Mouse (Mus musculus) cerebellum, adult 9-10 months (tissue): ENCODE measurements around the gene Man2a1.

Experiments
- DNase-seq: peaks from one replicate; pipeline ENCODE4 v3.0.0; 2022

Man2a1 gene

GRCm38 (mm10) chr17:64641376-64641775 lies 40.8 kb downstream of the Man2a1 start:
- no peak for DNase-seq

DNA sequence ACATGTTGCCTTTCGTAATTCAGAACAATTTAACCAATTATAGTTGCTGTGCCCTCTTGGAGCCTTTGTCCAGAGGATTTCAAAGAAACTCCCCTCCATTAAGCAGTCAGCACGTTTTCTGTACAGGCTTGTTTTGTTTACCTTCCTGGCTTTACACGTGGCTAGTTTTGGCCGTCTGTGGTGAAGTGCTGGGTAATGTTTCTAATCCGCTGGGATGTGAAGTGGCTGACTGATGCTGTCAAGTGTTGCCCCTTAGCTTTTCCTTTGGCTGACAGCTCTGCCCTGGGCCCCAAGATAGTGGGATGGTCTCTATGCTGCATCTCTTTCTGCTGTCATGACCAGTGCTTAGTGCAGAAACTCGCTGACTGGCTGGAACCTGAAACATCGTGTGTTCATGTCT lies 43.1 kb downstream of the Man2a1 start:
- no peak for DNase-seq

GRCm38 (mm10) chr17:64644888-64645605 lies 44.5 kb downstream of the Man2a1 start:
- DNase-seq = no peak

DNA sequence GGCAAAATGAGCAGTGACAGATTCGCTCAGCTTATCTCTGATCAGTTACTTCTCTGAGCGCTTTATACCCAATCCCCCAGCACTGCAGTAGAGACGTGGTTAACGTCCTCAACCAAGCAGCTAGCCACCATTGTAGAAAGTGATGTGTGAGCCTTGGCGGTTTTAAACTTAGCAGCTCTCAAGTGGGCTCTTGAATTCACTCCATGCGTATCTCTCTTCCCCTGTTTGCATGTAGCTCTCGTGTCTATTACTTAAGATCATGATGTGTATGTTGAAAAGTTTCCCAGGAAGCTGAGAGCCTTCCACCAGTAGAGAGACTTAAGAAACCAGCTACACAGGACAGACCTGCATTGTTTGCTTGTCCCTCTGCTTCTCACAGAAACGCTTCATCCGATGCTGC lies 46.9 kb downstream of the Man2a1 start:
- DNase-seq = no peak

DNA sequence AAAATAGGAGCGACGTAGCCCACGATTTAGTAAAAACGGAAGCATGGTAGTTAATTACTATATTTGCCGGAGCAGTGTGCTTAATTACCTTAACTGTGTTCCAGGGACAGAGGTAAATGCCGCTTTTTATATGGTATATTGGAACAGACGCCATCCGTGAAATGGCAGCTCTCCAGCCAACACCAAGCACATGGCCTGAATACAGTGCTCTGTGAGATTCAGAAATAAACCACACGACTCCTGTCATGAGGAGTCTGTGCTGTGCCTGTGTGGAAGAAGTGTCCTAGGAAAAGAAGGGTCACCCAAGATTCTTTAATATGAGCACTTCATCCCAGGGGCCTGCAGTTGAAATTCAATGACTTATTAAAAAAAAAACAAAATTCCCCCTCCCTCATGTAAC lies 50.2 kb downstream of the Man2a1 start:
- DNase-seq = no peak

DNA sequence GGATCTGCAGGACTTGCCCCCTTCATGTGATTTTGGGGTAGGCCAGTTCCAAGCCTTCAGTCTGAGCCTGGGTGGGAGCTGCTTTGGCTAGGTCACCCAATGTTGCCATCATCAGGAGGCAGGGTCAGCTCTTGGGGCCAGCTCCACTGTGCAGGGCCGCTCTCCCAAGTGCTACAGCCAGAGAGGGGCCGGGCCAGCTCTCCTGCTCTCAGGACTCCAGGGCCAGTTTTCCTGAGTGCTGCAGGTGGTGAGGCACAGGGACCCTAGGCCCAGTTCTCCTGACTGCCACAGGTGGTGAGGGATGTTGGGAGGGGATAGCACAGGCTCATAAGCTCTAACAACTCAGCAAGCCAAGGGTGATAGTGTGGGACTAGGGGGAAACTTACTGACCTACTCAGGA lies 53.1 kb downstream of the Man2a1 start:
- DNase-seq = no peak

GRCm38 (mm10) chr17:64659682-64660081 lies 59.1 kb downstream of the Man2a1 start:
- DNase-seq = no peak

DNA sequence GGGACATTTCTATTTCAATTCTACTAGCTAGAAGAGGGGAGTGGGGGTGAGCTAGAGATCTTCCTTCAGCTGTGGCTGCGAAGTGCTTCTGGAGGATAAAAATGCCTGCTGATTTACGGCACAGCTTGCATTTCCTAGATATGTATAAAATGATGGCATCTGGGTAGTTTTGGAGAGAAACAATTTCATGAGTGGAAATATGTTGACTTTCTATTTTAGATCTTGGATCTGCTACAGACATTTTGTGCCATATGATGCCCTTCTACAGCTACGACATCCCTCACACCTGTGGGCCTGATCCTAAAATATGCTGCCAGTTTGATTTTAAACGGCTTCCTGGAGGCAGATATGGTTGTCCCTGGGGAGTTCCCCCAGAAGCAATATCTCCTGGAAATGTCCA lies 66.0 kb downstream of the Man2a1 start:
- peak; percentile 19 for DNase-seq

GRCm38 (mm10) chr17:64668504-64668903 lies 68.0 kb downstream of the Man2a1 start:
- DNase-seq = no peak

- DNase-seq = peak; percentile 22
These were observed 73.9 kb downstream of the Man2a1 start for GRCm38 (mm10) chr17:64674401-64674800.

DNA sequence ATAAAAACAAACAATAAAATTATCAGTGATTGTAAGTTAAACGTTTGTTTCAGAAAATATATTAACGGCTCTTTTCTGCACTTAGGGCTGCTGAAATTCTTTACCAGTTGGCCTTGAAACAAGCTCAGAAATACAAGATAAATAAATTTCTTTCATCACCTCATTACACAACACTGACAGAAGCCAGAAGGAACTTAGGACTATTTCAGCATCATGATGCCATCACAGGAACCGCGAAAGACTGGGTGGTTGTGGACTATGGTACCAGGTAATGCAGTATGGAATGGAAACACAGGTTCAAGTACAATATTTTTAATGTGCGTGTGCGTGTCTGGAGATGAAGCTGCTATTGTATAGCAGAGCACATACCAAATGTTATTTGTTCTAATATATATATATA lies 74.4 kb downstream of the Man2a1 start:
- DNase-seq = no peak

DNA sequence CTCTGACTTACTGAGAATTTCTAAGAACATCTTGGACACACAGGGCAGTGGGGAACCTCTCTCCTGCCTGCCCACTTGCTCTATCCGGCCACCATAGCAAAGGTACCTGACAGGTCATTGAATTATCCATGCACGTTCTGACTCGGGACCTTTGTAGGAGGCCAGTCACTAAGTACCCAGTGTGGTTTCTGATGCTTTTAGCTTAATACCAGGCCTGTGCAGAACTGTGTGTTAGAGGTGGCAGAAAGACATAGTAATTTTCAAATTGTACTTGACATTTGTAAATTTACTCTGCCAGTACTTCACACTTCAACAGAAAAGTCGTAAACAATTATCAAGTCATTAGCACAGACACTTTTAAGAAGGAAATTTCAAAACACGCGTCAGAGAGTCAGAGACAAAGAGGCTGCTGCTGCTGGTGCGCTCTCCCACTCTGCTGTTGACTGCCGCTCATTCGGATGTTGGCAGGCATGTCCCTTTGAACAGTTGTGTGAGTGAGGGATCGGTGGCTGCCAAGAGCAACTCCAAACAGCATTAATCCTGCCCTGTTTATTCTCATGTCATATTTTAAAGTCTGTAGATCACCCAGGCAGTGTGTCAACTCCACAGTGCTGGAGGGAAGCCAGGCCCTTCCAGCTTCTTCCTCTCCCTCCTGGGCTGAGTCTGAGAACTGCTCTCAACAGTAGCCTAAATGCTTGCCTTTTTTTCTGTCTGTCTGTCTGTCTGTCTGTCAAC lies 76.4 kb downstream of the Man2a1 start:
- DNase-seq = no peak

DNA sequence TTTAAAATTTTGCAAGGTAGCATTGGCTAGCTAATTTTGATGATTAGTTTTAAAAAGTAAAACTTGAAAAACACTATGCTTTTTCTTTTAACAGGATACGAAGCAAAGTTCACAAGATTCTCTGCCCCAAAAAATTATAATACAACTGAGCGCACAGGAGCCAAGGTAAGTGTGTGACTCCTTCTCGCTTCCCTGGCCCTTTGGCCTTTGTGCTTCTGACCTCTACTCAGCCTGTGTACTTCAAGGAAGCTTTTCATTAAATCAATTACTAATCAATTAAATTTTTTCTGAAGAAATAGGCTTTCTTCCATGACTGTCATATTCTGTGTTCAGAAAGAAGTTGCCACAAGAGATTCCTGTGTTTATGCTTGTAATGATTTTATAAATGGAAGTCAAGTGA lies 80.9 kb downstream of the Man2a1 start:
- no peak for DNase-seq

DNA sequence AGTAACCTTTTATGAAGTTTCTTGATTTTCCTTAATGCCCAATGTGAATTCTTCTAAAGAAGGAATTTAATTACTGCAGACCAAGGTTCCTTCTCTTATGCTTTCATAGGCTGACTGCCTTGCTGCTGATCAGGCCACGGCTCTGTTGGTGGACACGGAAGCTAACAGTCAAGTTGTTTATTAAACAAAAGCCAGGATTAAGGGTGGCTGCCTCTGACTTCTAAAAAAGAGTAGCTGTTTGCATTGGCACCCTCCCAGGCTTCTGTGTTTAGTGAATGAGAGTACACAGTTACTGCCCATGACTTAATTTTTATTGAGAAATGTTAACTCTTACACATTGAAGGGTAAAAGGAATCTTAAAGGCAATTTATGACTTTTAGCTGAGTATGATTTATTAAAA lies 81.4 kb downstream of the Man2a1 start:
- no peak for DNase-seq

DNA sequence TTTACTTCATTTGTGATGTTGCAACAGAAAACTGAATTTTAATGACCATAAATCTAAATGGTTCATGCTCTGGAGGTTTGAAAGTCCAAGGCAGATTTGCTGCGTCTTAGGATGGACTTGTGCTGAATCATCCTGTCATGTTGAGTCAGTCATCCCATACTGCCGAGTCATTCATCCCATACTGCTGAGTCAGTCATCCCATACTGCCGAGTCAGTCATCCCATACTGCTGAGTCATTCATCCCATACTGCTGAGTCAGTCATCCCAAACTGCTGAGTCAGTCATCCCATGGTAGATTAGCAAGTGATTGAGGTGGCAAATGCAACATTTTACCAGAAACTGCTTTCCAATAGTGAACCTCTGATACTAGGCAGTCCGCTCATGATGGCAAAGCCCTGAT lies 83.6 kb downstream of the Man2a1 start:
- no peak for DNase-seq

GRCm38 (mm10) chr17:64685216-64685903 lies 84.8 kb downstream of the Man2a1 start:
- peak; percentile 32 for DNase-seq

DNA sequence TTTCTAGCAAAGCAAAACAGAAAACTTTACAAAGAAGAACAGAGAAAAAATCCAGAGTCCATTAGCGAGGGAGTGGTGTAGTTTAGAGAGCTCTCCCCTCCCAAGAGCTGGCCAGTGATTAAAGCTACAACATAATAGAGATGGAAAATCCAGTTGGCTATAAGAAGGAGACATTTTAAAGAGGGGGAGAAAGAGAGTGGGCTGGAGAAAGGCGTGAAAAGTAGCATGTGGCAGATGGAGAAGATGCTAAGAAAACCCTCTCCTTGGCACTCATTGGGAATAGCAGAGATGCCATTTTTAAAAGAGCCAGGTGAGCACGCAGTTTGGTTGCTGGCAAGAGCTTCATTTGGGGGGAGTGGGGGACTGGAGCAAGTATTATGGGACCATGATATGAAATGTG lies 89.1 kb downstream of the Man2a1 start:
- no peak for DNase-seq

- DNase-seq = no peak
These were observed 96.8 kb downstream of the Man2a1 start for GRCm38 (mm10) chr17:64697277-64697831.

DNA sequence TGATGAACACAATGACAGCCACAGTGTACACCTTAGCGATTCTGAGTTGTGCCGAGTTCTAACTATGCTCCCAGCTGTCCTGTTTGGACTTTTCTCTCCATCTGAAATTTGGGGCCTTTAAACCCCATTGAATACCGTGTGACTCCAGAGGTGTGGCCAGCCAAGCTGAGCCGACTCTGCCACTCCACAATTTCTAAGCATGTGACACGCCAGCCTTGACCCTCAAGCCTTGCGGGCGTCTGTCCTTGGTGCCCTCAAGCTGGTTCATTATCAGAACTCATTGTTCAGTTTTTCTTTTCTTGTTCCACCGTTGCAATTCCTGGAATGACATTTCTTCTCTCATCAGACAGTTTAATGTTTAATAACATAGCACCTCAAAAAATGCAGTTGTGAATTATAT lies 98.0 kb downstream of the Man2a1 start:
- no peak for DNase-seq

DNA sequence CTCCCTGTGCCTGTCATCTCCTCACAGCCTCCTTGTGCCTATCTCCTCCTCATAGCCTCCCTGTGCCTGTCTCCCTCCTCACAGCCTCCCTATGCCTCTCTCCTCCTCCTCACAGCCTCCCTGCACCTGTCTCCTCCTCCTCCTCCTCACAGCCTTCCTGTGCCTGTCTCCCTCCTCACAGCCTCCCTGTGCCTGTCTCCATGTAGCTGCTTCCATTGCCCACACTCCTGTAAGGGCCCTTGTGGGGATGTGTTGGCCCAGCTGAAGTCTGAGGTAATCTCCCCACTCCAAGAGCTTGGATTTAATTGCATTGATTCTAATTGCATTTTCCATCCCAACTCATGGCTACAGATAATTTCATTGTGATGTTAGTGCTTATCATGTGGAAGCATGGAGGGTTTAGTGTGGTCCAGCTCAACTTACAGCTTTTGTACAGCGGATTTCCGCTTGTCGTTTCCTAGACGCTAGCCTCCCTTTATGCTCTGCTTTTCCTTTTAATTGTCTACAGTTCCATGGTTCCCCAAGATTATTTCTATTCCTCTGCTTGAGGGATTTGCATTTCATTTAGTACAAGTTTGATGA lies 103.2 kb downstream of the Man2a1 start:
- DNase-seq = no peak

DNA sequence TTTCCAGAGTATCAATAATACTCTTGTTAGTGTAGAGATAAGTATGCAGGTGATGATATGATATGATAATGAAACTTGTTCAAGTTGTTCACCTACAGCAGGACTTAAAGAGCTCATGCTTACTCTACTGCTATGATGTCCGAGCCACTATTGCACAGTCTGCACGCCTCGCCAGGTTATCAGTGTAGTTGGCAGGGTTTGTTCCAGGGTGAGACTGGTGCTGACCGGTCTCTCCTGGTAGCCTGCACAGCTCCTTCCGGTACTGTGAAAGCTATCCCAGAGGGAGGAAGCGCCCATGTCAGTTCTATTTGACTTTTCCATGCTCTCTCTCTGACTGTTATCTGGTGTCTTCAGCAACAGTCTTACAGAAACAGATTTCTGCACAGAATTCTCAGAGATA lies 107.0 kb downstream of the Man2a1 start:
- no peak for DNase-seq

- DNase-seq = peak; percentile 88
These were observed 115.8 kb downstream of the Man2a1 start for GRCm38 (mm10) chr17:64716318-64716717.

GRCm38 (mm10) chr17:64719760-64720159 lies 119.2 kb downstream of the Man2a1 start:
- DNase-seq = no peak
